Mouse (Mus musculus): ENCODE data around the gene Med9. TPM values are rescaled to one million over a fixed set of nuclear protein-coding genes. Genes with fewer than 3 reads are reported as not detected.
A peak's percentile ranks its signal among the peaks of the same experiment; 100 is the strongest.

Med9 gene
- polyA plus RNA-seq, 2 experiments, result 11.2 to 15.9 TPM

DNA sequence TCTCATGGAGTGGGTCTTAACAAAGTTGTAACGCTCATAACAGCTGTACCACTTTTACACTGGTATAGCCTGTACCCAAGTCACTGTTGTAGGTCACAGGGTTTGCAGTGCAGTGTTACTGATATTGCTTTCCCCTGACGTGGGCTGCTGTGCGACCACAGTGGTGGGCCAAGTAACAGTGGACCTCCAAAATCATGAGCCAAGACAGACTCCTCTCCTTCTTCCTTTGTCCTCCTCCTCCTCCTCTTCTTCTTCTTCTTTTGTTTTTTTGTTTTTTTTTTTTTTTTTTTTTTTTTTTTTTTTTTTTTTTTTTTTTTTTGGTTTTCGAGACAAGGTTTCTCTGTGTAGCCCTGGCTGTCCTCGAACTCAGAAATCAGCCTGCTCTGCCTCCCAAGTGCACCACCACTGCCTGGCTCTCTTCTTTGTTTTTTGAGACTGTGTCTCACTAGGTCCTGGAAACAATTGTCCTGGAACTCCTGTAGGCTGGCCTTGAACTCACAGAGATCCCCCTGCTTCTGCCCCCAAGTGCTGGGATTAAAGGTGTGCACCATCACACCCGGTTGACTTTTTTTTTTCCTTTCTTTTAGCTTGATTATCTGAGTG lies 41.4 kb upstream of the Med9 start:
- Histone ChIP-seq H3K27me3 (ENCODE audit: control insufficient read depth, insufficient read depth, low read length) (no peaks in the 10 kb centered on the region), H3K36me3 (replicated peaks; ENCODE audit: control insufficient read depth, insufficient read depth, low read depth) (no peaks in the 10 kb centered on the region), H3K27ac (no peak overlapping the region), H3K4me2 (ENCODE audit: low read depth) (no peak overlapping the region), H3K9ac (replicated peaks) (no peak overlapping the region), H3K9me3 (ENCODE audit: control insufficient read depth, low read length) (no peaks in the 10 kb centered on the region), H3K4me3 (ENCODE audit: insufficient read depth in 1 of 2, low read depth in 2 of 2, low read length in 2 of 2) (no peak overlapping the region), H3K4me1 (replicated peaks; ENCODE audit: control insufficient read depth in 2 of 2, insufficient read depth in 2 of 2, low read length in 1 of 2) (peaks cover 0 to 12% of the 10 kb centered on the region in 2 experiments; a peak in 2 of 4 replicates)
- TF ChIP-seq CTCF (IDR thresholded peaks at IDR 0.05; ENCODE audit: low read depth) (no peak), EP300 (IDR thresholded peaks at IDR 0.05; ENCODE audit: low read depth) (no peak)
- DNase-seq (ENCODE audit: low read depth in 3 of 3, low spot score in 3 of 3), result no peak
- 63% methylated on average over 6 of the region's 6 CpGs for WGBS (ENCODE audit: insufficient replicate concordance)
- no peak for ATAC-seq (ENCODE audit: insufficient read depth)

DNA sequence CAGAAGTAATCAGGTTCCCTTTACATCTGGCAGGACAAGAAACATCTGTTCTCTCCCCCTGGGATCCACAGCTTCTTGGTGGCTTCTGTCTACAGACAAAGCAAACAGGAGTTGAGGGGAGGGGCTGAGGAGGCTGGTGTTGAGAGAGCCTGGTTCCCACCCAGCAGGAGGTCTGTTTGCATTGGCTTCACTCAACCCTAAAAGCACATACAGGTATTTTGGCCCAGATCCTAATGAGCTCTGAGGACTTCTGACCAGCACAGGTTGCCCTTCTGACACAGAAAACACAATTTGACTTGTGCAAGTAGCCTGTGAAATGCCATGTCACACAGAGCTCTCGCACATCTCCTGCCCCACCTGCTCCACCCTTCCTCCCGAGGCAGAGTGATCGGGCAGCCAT lies 39.6 kb upstream of the Med9 start:
- Histone ChIP-seq H3K9me3 (ENCODE audit: control insufficient read depth, low read length) (no peaks in the 10 kb centered on the region), H3K4me1 (replicated peaks; ENCODE audit: control insufficient read depth in 2 of 2, insufficient read depth in 2 of 2, low read length in 1 of 2) (peaks cover 0 to 11% of the 10 kb centered on the region in 2 experiments; a peak in 2 of 4 replicates), H3K36me3 (replicated peaks; ENCODE audit: control insufficient read depth, insufficient read depth, low read depth) (no peaks in the 10 kb centered on the region), H3K4me3 (ENCODE audit: insufficient read depth in 1 of 2, low read depth in 2 of 2, low read length in 2 of 2) (no peak overlapping the region), H3K9ac (replicated peaks) (no peak overlapping the region), H3K27ac (no peak overlapping the region), H3K27me3 (ENCODE audit: control insufficient read depth, insufficient read depth, low read length) (no peaks in the 10 kb centered on the region), H3K4me2 (ENCODE audit: low read depth) (no peak overlapping the region)
- TF ChIP-seq CTCF (IDR thresholded peaks at IDR 0.05; ENCODE audit: low read depth) (no peak), EP300 (IDR thresholded peaks at IDR 0.05; ENCODE audit: low read depth) (no peak)
- DNase-seq (ENCODE audit: low read depth in 3 of 3, low spot score in 3 of 3) (no peak), ATAC-seq (ENCODE audit: insufficient read depth) (no peak)
- 29% methylated on average over 3 of the region's 3 CpGs for WGBS (ENCODE audit: insufficient replicate concordance)

DNA sequence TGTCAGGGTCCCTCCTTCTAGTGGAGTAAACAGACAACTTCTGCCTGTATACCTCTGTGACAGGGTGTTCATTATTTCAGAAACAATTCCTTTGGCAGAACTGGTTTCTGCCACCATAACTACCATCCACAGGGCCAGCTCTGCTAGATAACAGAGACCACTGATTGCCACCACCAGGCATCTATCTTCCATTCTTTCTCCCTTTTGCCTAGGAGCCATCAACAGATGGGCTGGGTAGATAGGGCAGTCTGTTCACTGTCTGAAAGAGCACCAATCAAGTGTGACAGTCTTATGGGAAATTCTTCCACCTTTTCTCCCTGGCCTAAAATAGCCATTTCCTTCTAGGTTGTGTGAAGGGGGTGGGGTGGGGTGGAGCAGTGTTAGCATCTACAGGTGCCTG lies 37.4 kb upstream of the Med9 start:
- Histone ChIP-seq H3K4me1 (replicated peaks; ENCODE audit: control insufficient read depth in 2 of 2, insufficient read depth in 2 of 2, low read length in 1 of 2) (peaks cover 0 to 11% of the 10 kb centered on the region in 2 experiments; a peak in 2 of 4 replicates), H3K4me2 (ENCODE audit: low read depth) (no peak overlapping the region), H3K27ac (no peak overlapping the region), H3K9me3 (ENCODE audit: control insufficient read depth, low read length) (no peaks in the 10 kb centered on the region), H3K9ac (replicated peaks) (no peak overlapping the region), H3K36me3 (replicated peaks; ENCODE audit: control insufficient read depth, insufficient read depth, low read depth) (no peaks in the 10 kb centered on the region), H3K27me3 (ENCODE audit: control insufficient read depth, insufficient read depth, low read length) (no peaks in the 10 kb centered on the region), H3K4me3 (ENCODE audit: insufficient read depth in 1 of 2, low read depth in 2 of 2, low read length in 2 of 2) (no peak overlapping the region)
- TF ChIP-seq CTCF (IDR thresholded peaks at IDR 0.05; ENCODE audit: low read depth), result no peak
- no peak for TF ChIP-seq EP300 (IDR thresholded peaks at IDR 0.05; ENCODE audit: low read depth)
- ATAC-seq (ENCODE audit: insufficient read depth) (peak; percentile 35; the same call in 1 of the 2 replicates), DNase-seq (ENCODE audit: low read depth in 3 of 3, low spot score in 3 of 3) (no peak)

DNA sequence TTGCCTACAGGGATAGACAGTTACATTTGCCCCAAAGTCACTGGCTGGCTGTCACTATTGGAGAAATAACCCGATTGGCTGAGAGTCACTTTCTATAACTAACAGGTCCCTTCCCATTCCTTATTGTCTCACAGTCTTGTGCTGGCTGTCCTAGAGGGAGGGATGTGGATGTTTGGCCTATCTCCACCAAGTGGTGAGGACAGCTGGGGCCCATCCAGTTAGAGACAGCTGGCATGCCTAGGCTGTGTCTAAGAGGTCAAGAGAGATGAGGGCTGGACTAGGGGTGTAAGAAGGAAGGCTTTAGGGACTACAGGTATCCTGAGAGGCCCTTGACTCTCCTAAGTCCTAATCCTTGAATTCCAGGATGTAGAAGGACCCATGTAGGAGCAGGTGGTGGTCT lies 36.5 kb upstream of the Med9 start:
- peaks cover 0 to 11% of the 10 kb centered on the region in 2 experiments; a peak in 2 of 4 replicates for H3K4me1 ChIP-seq (replicated peaks; ENCODE audit: control insufficient read depth in 2 of 2, insufficient read depth in 2 of 2, low read length in 1 of 2)
- H3K27me3 ChIP-seq (ENCODE audit: control insufficient read depth, insufficient read depth, low read length), result no peaks in the 10 kb centered on the region
- H3K36me3 ChIP-seq (replicated peaks; ENCODE audit: control insufficient read depth, insufficient read depth, low read depth), result no peaks in the 10 kb centered on the region
- no peak overlapping the region for H3K9ac ChIP-seq (replicated peaks)
- ATAC-seq (ENCODE audit: insufficient read depth) (no peak), DNase-seq (ENCODE audit: low read depth in 3 of 3, low spot score in 3 of 3) (no peak)
- H3K27ac ChIP-seq, result no peak overlapping the region
- no peak overlapping the region for H3K4me2 ChIP-seq (ENCODE audit: low read depth)
- H3K9me3 ChIP-seq (ENCODE audit: control insufficient read depth, low read length), result no peaks in the 10 kb centered on the region
- 44% methylated on average over 1 of the region's 1 CpGs for WGBS (ENCODE audit: insufficient replicate concordance)
- no peak for TF ChIP-seq EP300 (IDR thresholded peaks at IDR 0.05; ENCODE audit: low read depth)
- no peak for TF ChIP-seq CTCF (IDR thresholded peaks at IDR 0.05; ENCODE audit: low read depth)
- H3K4me3 ChIP-seq (ENCODE audit: insufficient read depth in 1 of 2, low read depth in 2 of 2, low read length in 2 of 2), result no peak overlapping the region

DNA sequence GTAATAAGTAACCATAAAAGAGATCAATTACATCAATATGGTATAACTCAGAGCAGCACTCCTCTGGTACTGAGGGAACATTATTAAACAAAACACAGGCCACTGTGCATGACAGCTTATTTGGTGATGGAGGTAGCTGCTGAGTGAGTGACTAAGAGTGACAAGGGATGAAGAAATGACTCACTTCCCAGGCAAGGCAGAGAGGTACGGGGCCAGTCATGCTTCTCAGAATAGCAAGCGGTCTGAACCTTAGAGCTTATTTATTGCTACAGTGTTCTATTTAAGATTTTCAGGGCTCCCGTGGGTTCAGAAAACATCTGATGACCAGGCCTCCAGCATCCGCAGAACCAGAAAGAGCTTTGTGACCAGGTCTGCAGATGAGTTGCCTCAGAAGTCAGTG lies 34.3 kb upstream of the Med9 start:
- Histone ChIP-seq H3K9ac (replicated peaks) (no peak overlapping the region), H3K4me2 (ENCODE audit: low read depth) (no peak overlapping the region), H3K27ac (no peak overlapping the region), H3K36me3 (replicated peaks; ENCODE audit: control insufficient read depth, insufficient read depth, low read depth) (no peaks in the 10 kb centered on the region), H3K4me1 (replicated peaks; ENCODE audit: control insufficient read depth in 2 of 2, insufficient read depth in 2 of 2, low read length in 1 of 2) (peaks cover 0 to 15% of the 10 kb centered on the region in 2 experiments; a peak in 3 of 4 replicates), H3K27me3 (ENCODE audit: control insufficient read depth, insufficient read depth, low read length) (no peaks in the 10 kb centered on the region), H3K9me3 (ENCODE audit: control insufficient read depth, low read length) (no peaks in the 10 kb centered on the region), H3K4me3 (ENCODE audit: insufficient read depth in 1 of 2, low read depth in 2 of 2, low read length in 2 of 2) (no peak overlapping the region)
- WGBS (ENCODE audit: insufficient replicate concordance), result 69% methylated on average over 4 of the region's 4 CpGs
- TF ChIP-seq CTCF (IDR thresholded peaks at IDR 0.05; ENCODE audit: low read depth) (no peak), EP300 (IDR thresholded peaks at IDR 0.05; ENCODE audit: low read depth) (no peak)
- ATAC-seq (ENCODE audit: insufficient read depth) (no peak), DNase-seq (ENCODE audit: low read depth in 3 of 3, low spot score in 3 of 3) (no peak)

Measured in liver, embryonic 14.5 days (tissue).